Mouse (Mus musculus): ENCODE data around the gene Ppt2.

GRCm38 (mm10) chr17:34586796-34587422 is 41.4 kb downstream of the Ppt2 start:
- no peak for TF ChIP-seq CTCF (IDR thresholded peaks at IDR 0.05)
- no peak for TF ChIP-seq EP300 (IDR thresholded peaks at IDR 0.05)
